Mouse (Mus musculus): ENCODE results near the gene Cyp2w1.

Gene Cyp2w1

GRCm38 (mm10) chr5:139352317-139352716, at the start of gene Cyp2w1:
Gene Cyp2w1, plus strand, starts transcription at chr5:139352617.
- no peak for DNase-seq (ENCODE audit: low spot score in 2 of 2)

GRCm38 (mm10) chr5:139303646-139304061, 48.8 kb upstream of the Cyp2w1 start:
- DNase-seq (ENCODE audit: low spot score in 2 of 2): no peak

GRCm38 (mm10) chr5:139309946-139310345, 42.5 kb upstream of the Cyp2w1 start:
- no peak for DNase-seq (ENCODE audit: low spot score in 2 of 2)

- DNase-seq (ENCODE audit: low spot score in 2 of 2): no peak
Measured at GRCm38 (mm10) chr5:139310477-139310876, 41.9 kb upstream of the Cyp2w1 start.

- no peak for DNase-seq (ENCODE audit: low spot score in 2 of 2)
Measured at GRCm38 (mm10) chr5:139311822-139312221, 40.6 kb upstream of the Cyp2w1 start.

GRCm38 (mm10) chr5:139313536-139313935, 38.9 kb upstream of the Cyp2w1 start:
- no peak for DNase-seq (ENCODE audit: low spot score in 2 of 2)

GRCm38 (mm10) chr5:139314941-139315642, 37.3 kb upstream of the Cyp2w1 start:
- DNase-seq (ENCODE audit: low spot score in 2 of 2): no peak

- no peak for DNase-seq (ENCODE audit: low spot score in 2 of 2)
Measured at GRCm38 (mm10) chr5:139316982-139317675, 35.3 kb upstream of the Cyp2w1 start.

- peak; percentile 62 to 78 for DNase-seq (ENCODE audit: low spot score in 2 of 2)
Measured at GRCm38 (mm10) chr5:139317751-139318504, 34.5 kb upstream of the Cyp2w1 start.

- no peak for DNase-seq (ENCODE audit: low spot score in 2 of 2)
Measured at GRCm38 (mm10) chr5:139320424-139320823, 32.0 kb upstream of the Cyp2w1 start.

- peak in 1 of 2 experiments; percentile 37 for DNase-seq (ENCODE audit: low spot score in 2 of 2)
Measured at GRCm38 (mm10) chr5:139321331-139321730, 31.1 kb upstream of the Cyp2w1 start.

GRCm38 (mm10) chr5:139323260-139323924, 29.0 kb upstream of the Cyp2w1 start:
- DNase-seq (ENCODE audit: low spot score in 2 of 2): no peak

GRCm38 (mm10) chr5:139324045-139324491, 28.3 kb upstream of the Cyp2w1 start:
- peak; percentile 67 to 69 for DNase-seq (ENCODE audit: low spot score in 2 of 2)

GRCm38 (mm10) chr5:139324691-139325394, 27.6 kb upstream of the Cyp2w1 start:
- peak; percentile 59 to 61 for DNase-seq (ENCODE audit: low spot score in 2 of 2)

- DNase-seq (ENCODE audit: low spot score in 2 of 2): peak; percentile 62 to 72
Measured at GRCm38 (mm10) chr5:139325395-139325966, 26.9 kb upstream of the Cyp2w1 start, which contains the start of gene Adap1. Gene Adap1, minus strand, starts transcription at chr5:139325622.

GRCm38 (mm10) chr5:139326111-139326696, 26.2 kb upstream of the Cyp2w1 start:
- DNase-seq (ENCODE audit: low spot score in 2 of 2): no peak

- DNase-seq (ENCODE audit: low spot score in 2 of 2): no peak
Measured at GRCm38 (mm10) chr5:139326986-139327633, 25.3 kb upstream of the Cyp2w1 start.

- DNase-seq (ENCODE audit: low spot score in 2 of 2): no peak
Measured at GRCm38 (mm10) chr5:139327634-139328020, 24.8 kb upstream of the Cyp2w1 start.

- DNase-seq (ENCODE audit: low spot score in 2 of 2): no peak
Measured at GRCm38 (mm10) chr5:139330766-139331165, 21.7 kb upstream of the Cyp2w1 start.

- DNase-seq (ENCODE audit: low spot score in 2 of 2): peak; percentile 82 to 85
Measured at GRCm38 (mm10) chr5:139331742-139332141, 20.7 kb upstream of the Cyp2w1 start.
